Mouse (Mus musculus) heart, embryonic 14.5 days (tissue): Measurements from ENCODE around the gene 2200002D01Rik. TPM values are rescaled to one million over a fixed set of nuclear protein-coding genes. Genes with fewer than 3 reads are reported as not detected.

Source experiments
- ATAC-seq: fragments of 200-750 bp; cut with Nextera tagmentation; 2 replicates; pipeline ENCODE4 v1.8.0; 2017; ENCODE audit warnings: low read depth, moderate TSS enrichment; ENCODE audit not compliant: insufficient number of reproducible peaks, insufficient read depth, low FRiP score
- H3K27ac ChIP-seq, 2 experiments: fragments of 200-500 bp in 1 of 2; fragments of 300-500 bp in 1 of 2; sonication (generic) in 1 of 2; replicated peaks in 1 of 2; 2 replicates each; pipeline ENCODE4 v1.5.1; 2012 to 2014; ENCODE audit warnings: low read depth in 2 of 2, low read length in 2 of 2, control low read depth in 1 of 2, mild to moderate bottlenecking in 1 of 2, mixed read lengths in 1 of 2; ENCODE audit not compliant: control insufficient read depth in 1 of 2, insufficient read depth in 1 of 2
- H3K27me3 ChIP-seq: fragments of 300-500 bp; sonication (generic); 2 replicates; pipeline ENCODE4 v1.6.1; 2014; ENCODE audit warnings: mild to moderate bottlenecking, low read length, control low read depth; ENCODE audit not compliant: control insufficient read depth, insufficient read depth
- H3K36me3 ChIP-seq: fragments of 300-500 bp; sonication (generic); 2 replicates; pipeline ENCODE4 v1.6.1; 2014; ENCODE audit warnings: mild to moderate bottlenecking, control low read depth, low read length, mixed read lengths; ENCODE audit not compliant: control insufficient read depth, insufficient read depth
- H3K4me1 ChIP-seq, 2 experiments: fragments of 200-500 bp in 1 of 2; fragments of 300-500 bp in 1 of 2; sonication (generic) in 1 of 2; 2 replicates each; pipeline ENCODE4 v1.6.1; 2012 to 2014; ENCODE audit warnings: low read length in 2 of 2, control low read depth in 1 of 2, mixed read lengths in 1 of 2; ENCODE audit not compliant: control insufficient read depth in 2 of 2, insufficient read depth in 2 of 2
- H3K4me2 ChIP-seq: fragments of 300-500 bp; sonication (generic); 2 replicates; pipeline ENCODE4 v1.6.1; 2014; ENCODE audit warnings: mild to moderate bottlenecking, low read length
- H3K4me3 ChIP-seq, 2 experiments: fragments of 200-500 bp in 1 of 2; fragments of 300-500 bp in 1 of 2; sonication (generic) in 1 of 2; 2 replicates each; pipeline ENCODE4 v1.5.1; 2012 to 2014; ENCODE audit warnings: low read length in 2 of 2, mild to moderate bottlenecking in 2 of 2, control low read depth in 1 of 2, low read depth in 1 of 2, moderate library complexity in 1 of 2; ENCODE audit not compliant: control insufficient read depth in 1 of 2, insufficient read depth in 1 of 2
- H3K9ac ChIP-seq: fragments of 300-500 bp; sonication (generic); 2 replicates; pipeline ENCODE4 v1.6.1; 2014; ENCODE audit warnings: mild to moderate bottlenecking, low read length
- H3K9me3 ChIP-seq: fragments of 300-500 bp; sonication (generic); 2 replicates; pipeline ENCODE4 v1.6.1; 2016; ENCODE audit warnings: low read length, control low read depth; ENCODE audit not compliant: control insufficient read depth
- WGBS: fragments of 180-500 bp; shearing (Covaris S2); extraction: QIAGEN DNeasy Blood & Tissue Kit; methylation state at CpG from one replicate; pipeline ENCODE4 v1.1.7; 2014; 5-methylcytosine and 5-hydroxymethylcytosine counted together
- polyA plus RNA-seq: library from polyadenylated mRNA; unstranded; fragments of >200 nt; fragmentation: Nextera tagmentation; extraction: Ambion mirVana; gene quantifications from 2 replicates; pipeline ENCODE4 v1.2.1, GENCODE M21; 2014

Gene 2200002D01Rik
- polyA plus RNA-seq, 1 experiment from 2014 or later, result 5.9 TPM

DNA sequence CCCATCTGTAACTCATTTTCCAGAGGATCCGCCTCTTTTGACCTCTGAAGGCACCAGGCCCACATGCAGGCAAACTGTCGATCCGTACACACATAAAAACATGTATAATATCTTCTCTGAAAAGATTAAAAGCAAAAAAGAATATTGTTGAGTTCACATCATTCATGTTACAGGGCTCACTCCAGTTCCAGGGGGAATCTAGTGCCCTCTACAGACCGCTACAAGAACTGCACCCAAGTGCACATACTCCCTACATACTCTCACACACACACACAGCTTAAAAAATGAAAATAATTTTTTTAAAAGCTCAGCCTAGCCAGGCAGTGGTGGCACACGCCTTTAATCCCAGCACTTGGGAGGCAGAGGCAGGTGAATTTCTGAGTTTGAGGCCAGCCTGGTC, 13.6 kb downstream of the 2200002D01Rik start:
- Histone ChIP-seq H3K4me2 (no peak overlapping the region), H3K27me3 (peaks cover 8% of the 10 kb centered on the region), H3K9me3 (no peaks in the 10 kb centered on the region), H3K9ac (no peak overlapping the region), H3K36me3 (no peaks in the 10 kb centered on the region), H3K27ac (peak overlapping the region; percentile 84 to 87; a peak in 3 of 4 replicates), H3K4me1 (peaks cover 12 to 35% of the 10 kb centered on the region in 2 experiments), H3K4me3 (no peak overlapping the region)
- ATAC-seq, result no peak
- 78% methylated on average over 5 of the region's 5 CpGs for WGBS

DNA sequence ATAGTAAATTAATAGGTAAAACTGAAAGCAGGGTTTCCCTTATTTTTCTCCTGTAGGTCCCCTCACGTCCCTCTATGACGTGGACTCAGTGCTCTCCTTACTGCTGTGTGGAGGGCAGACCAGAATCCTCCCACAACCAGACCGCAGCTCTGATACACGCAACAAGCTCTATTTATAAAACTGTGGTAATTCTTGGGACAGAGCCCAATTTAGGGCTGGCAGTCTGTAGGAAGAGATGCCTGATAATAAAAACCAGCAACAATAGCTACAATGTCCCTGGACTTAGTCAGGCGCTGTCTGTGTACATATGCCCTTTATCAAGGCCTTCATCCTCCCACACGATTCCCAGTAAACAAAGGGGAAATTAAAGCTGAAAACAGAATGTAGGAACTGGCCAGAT, 14.5 kb downstream of the 2200002D01Rik start:
- peak; percentile 23; the same call in 1 of the 2 replicates for ATAC-seq
- Histone ChIP-seq H3K9ac (0 out of 2 replicates have a peak overlapping the region, but pooled peaks have one; percentile 41), H3K36me3 (no peaks in the 10 kb centered on the region), H3K9me3 (no peaks in the 10 kb centered on the region), H3K4me2 (peak overlapping the region; percentile 30; the same call in 1 of the 2 replicates), H3K4me1 (peaks cover 9 to 26% of the 10 kb centered on the region in 2 experiments), H3K4me3 (no peak overlapping the region), H3K27me3 (peaks cover 8% of the 10 kb centered on the region), H3K27ac (peak overlapping the region; percentile 84 to 87)
- 9% methylated on average over 6 of the region's 6 CpGs for WGBS

DNA sequence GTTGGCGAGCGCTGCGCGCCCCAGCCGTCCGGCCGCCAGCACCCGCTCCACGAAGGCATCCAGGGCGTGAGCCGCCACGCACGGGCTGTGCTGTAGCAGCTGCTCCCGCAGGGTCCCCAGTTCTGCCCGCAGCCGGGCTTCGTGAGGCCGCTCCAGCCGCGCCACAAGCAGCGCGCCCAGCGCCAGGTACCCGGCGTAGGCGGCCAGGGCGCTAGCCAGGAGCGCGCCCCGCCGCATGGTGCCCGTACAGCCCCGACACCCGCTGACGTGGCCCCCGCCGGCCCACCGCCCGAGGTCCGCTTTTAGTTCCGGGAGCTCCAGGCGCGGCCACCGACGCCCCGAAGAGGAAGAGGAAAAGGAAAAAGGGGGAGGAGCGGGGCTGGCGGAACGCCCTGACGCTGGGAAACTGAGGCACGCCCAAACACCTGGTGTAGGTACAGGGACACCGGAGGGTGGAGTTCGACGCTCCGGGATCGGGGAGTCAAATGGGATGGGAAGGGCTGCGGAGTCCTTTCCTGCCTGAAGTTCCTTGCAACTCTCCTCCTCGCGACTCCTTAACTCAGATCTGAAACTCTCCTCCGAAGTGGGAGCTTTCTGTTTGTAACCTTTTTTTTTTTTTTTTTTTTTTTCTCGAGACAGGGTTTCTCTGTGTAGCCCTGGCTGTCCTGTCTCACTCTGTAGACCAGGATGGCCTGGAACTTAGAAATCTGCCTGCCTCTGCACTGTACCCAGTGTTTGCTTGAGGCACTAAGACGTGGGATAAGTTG, 15.8 kb downstream of the 2200002D01Rik start, which contains the start of gene Kcnk6:
Kcnk6 (minus strand) TSS at position 269 of the 767 bp plus-strand sequence.
- Histone ChIP-seq H3K4me3 (peak within 1 kb of the TSS; percentile 54 to 63), H3K9ac (peak within 1 kb of the TSS; percentile 87), H3K9me3 (no peaks in the 10 kb centered on the region), H3K4me1 (peaks cover 9 to 25% of the 10 kb centered on the region in 2 experiments), H3K27me3 (peaks cover 8% of the 10 kb centered on the region), H3K4me2 (peak within 1 kb of the TSS; percentile 95), H3K36me3 (no peaks in the 10 kb centered on the region), H3K27ac (peak within 1 kb of the TSS; percentile 34 to 84; a peak in 3 of 4 replicates)
- 2% methylated on average over 58 of the region's 62 CpGs for WGBS
- ATAC-seq, result peak; percentile 14; the same call in 1 of the 2 replicates

- Histone ChIP-seq H3K9me3 (no peaks in the 10 kb centered on the region), H3K27ac (peak overlapping the region in 1 of 2 experiments; percentile 79; a peak in 2 of 4 replicates), H3K27me3 (peaks cover 8% of the 10 kb centered on the region), H3K36me3 (no peaks in the 10 kb centered on the region), H3K9ac (peak overlapping the region; percentile 87), H3K4me1 (peaks cover 9 to 21% of the 10 kb centered on the region in 2 experiments), H3K4me3 (peak overlapping the region; percentile 54 to 63), H3K4me2 (peak overlapping the region; percentile 95)
- no peak for ATAC-seq
- WGBS, result 31% methylated on average over 3 of the region's 3 CpGs
These were observed 16.7 kb downstream of the 2200002D01Rik start for GRCm38 (mm10) chr7:29231517-29231916.

- no peak for ATAC-seq
These were observed 17.7 kb downstream of the 2200002D01Rik start for GRCm38 (mm10) chr7:29230560-29230959.

DNA sequence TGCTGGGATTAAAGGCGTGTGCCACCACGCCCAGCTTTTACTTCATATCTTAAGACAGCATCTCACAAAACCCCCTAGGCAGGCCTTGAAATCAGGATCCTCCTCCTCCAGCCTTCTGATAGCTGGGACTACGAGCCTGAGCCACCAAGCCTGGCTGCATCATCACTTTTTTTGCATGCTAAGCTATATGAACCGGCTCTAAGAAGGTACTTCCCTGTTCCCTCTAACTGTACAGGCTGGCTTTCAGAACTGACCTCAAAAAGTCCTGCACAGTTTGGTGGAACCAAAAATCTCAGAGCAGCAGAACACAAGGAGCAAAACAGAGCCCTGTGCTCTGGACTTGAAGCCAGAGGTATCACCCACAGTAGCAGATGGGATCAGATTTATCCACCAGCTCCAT, 20.1 kb downstream of the 2200002D01Rik start:
- Histone ChIP-seq H3K36me3 (0 out of 2 replicates have a peak, but pooled peaks cover 13% of the 10 kb centered on the region), H3K27me3 (peaks cover 8% of the 10 kb centered on the region), H3K4me3 (no peak overlapping the region), H3K4me2 (no peak overlapping the region), H3K9ac (no peak overlapping the region), H3K4me1 (peaks cover 0 to 8% of the 10 kb centered on the region in 2 experiments; a peak in 3 of 4 replicates), H3K9me3 (no peaks in the 10 kb centered on the region), H3K27ac (no peak overlapping the region)
- WGBS, result 66% methylated on average over 4 of the region's 4 CpGs
- ATAC-seq, result no peak

More at GRCm38 (mm10) chr7:29230560-29230959, 17.7 kb downstream of the 2200002D01Rik start:
- Histone ChIP-seq H3K4me2 (no peak overlapping the region), H3K27ac (no peak overlapping the region), H3K4me3 (no peak overlapping the region), H3K9me3 (no peaks in the 10 kb centered on the region), H3K9ac (no peak overlapping the region), H3K36me3 (no peaks in the 10 kb centered on the region), H3K27me3 (peaks cover 8% of the 10 kb centered on the region), H3K4me1 (peaks cover 9 to 20% of the 10 kb centered on the region in 2 experiments)
- 23% methylated on average over 3 of the region's 3 CpGs for WGBS

DNA sequence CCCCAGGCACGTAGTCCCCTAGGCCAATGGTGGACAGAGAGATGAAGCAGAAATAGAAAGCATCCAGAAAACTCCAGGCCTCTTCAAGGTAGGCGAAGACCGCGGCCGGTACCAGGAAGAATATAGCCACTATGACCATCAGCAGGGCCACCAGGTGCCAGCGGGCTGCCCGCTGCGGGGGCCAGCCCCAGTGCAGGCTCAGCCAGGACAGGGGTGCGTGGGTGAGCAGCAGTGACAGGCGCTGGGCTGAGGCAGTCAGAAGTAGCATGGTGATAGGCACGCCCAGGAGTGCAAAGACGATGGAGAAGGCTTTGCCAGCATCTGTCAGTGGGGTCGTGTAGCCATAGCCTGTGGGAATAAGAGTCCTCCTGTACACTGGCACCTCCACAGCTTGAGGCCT, 22.7 kb downstream of the 2200002D01Rik start:
- 73% methylated on average over 13 of the region's 13 CpGs for WGBS
- no peaks in the 10 kb centered on the region for H3K4me1 ChIP-seq
- no peak for ATAC-seq
- H3K4me3 ChIP-seq, result no peak overlapping the region
- H3K27ac ChIP-seq, result no peak overlapping the region
- H3K9me3 ChIP-seq, result no peaks in the 10 kb centered on the region
- no peak overlapping the region for H3K4me2 ChIP-seq
- H3K27me3 ChIP-seq, result no peaks in the 10 kb centered on the region
- peaks cover 18% of the 10 kb centered on the region; the same call in 1 of the 2 replicates for H3K36me3 ChIP-seq
- no peak overlapping the region for H3K9ac ChIP-seq
